In genomic region chr1:39628606-39629005, GRCm38 (mm10) we compare ENCODE assay signal across 37 mouse cellular contexts. TPM values are rescaled to one million over a fixed set of nuclear protein-coding genes. Genes with fewer than 3 reads are reported as not detected.
"Had no signal": no experiment of that assay in that cellular context is flagged by ENCODE, and none has a peak within 500 bp of the region (broad histone marks: within the 10 kb centered on the region; RNA-seq: fewer than 3 reads in every experiment).

No protein-coding gene starts in this region.

- H3K27ac ChIP-seq: heart, embryonic 10.5 days; heart, embryonic 13.5 days; heart, embryonic 15.5 days; hindbrain, embryonic 10.5 days; hindbrain, embryonic 12.5 days; hindbrain, embryonic 13.5 days; hindbrain, embryonic 14.5 days; hindbrain, embryonic 15.5 days; hindbrain, postnatal 0 days; intestine, embryonic 15.5 days; kidney, embryonic 15.5 days; kidney, postnatal 0 days; layer of hippocampus, adult 2 months; left cerebral cortex, adult 2 months had no signal

- H3K9me3 ChIP-seq: heart, embryonic 10.5 days; heart, embryonic 12.5 days; heart, embryonic 13.5 days; heart, embryonic 15.5 days; hindbrain, embryonic 10.5 days; hindbrain, embryonic 12.5 days; hindbrain, embryonic 13.5 days; hindbrain, embryonic 15.5 days; intestine, embryonic 15.5 days; kidney, embryonic 15.5 days had no signal

- DNase-seq: heart, postnatal 10 days; heart, postnatal 14 days; heart, postnatal 4 days; kidney, adult 11 months; kidney, adult 18-20 months; kidney, adult 2 months; kidney, adult 8-10 months; kidney, adult 9 months; kidney, postnatal 10 days; kidney, postnatal 14 days; kidney, postnatal 25 days; kidney, postnatal 36 days; kidney, postnatal 4 days; layer of hippocampus, adult 9-11 months; layer of hippocampus, postnatal 36 days had no signal

- H3K4me3 ChIP-seq: heart, embryonic 10.5 days; heart, embryonic 12.5 days; heart, embryonic 13.5 days; heart, embryonic 15.5 days; hindbrain, embryonic 10.5 days; hindbrain, embryonic 12.5 days; hindbrain, embryonic 13.5 days; hindbrain, embryonic 15.5 days; intestine, embryonic 15.5 days; kidney, embryonic 15.5 days; layer of hippocampus, adult 2 months; left cerebral cortex, adult 2 months had no signal

- H3K9ac ChIP-seq: heart, embryonic 12.5 days; heart, embryonic 13.5 days; heart, embryonic 15.5 days; hindbrain, embryonic 12.5 days; hindbrain, embryonic 13.5 days; hindbrain, embryonic 14.5 days; hindbrain, embryonic 15.5 days; intestine, embryonic 15.5 days; kidney, embryonic 15.5 days had no signal

- ATAC-seq: hindbrain, embryonic 16.5 days; hindbrain, postnatal 0 days; inflammation-experienced regulatory T-cells, adult 6 months; intestine, embryonic 15.5 days; intestine, embryonic 16.5 days had no signal

- H3K27me3 ChIP-seq: heart, embryonic 15.5 days; hindbrain, embryonic 12.5 days; hindbrain, embryonic 13.5 days; hindbrain, embryonic 15.5 days; intestine, embryonic 15.5 days had no signal

- H3K4me1 ChIP-seq: heart, embryonic 10.5 days; heart, embryonic 12.5 days; heart, embryonic 13.5 days; heart, embryonic 15.5 days; hindbrain, embryonic 10.5 days; hindbrain, embryonic 12.5 days; hindbrain, embryonic 13.5 days; hindbrain, embryonic 15.5 days; intestine, embryonic 15.5 days; kidney, embryonic 15.5 days had no signal

- H3K4me2 ChIP-seq: heart, embryonic 11.5 days; heart, embryonic 12.5 days; heart, embryonic 13.5 days; heart, embryonic 15.5 days; hindbrain, embryonic 12.5 days; hindbrain, embryonic 13.5 days; hindbrain, embryonic 14.5 days; hindbrain, embryonic 15.5 days; intestine, embryonic 15.5 days; kidney, embryonic 15.5 days had no signal

- H3K36me3 ChIP-seq: heart, embryonic 10.5 days; heart, embryonic 12.5 days; heart, embryonic 13.5 days; heart, embryonic 15.5 days; hindbrain, embryonic 10.5 days; hindbrain, embryonic 12.5 days; hindbrain, embryonic 13.5 days; hindbrain, embryonic 15.5 days; intestine, embryonic 15.5 days; kidney, embryonic 15.5 days had no signal

RNA-seq across cellular contexts. Expression of gene Creg2, which starts 22.7 kb away (rescaled TPM):
- total RNA-seq: heart, postnatal 10 days; heart, postnatal 14 days; heart, postnatal 25 days; heart, postnatal 4 days; hematopoietic stem cell, adult 5-6 weeks had no signal
- polyA plus RNA-seq: heart, embryonic 13.5 days; kidney, embryonic 14.5 days had no signal
